Mouse (Mus musculus): ENCODE results near the gene Inf2. TPM values are rescaled to one million over a fixed set of nuclear protein-coding genes. Genes with fewer than 3 reads are reported as not detected.

The Inf2 gene
- polyA plus RNA-seq, 1 experiment from 2014 or later, result 4.8 TPM

DNA sequence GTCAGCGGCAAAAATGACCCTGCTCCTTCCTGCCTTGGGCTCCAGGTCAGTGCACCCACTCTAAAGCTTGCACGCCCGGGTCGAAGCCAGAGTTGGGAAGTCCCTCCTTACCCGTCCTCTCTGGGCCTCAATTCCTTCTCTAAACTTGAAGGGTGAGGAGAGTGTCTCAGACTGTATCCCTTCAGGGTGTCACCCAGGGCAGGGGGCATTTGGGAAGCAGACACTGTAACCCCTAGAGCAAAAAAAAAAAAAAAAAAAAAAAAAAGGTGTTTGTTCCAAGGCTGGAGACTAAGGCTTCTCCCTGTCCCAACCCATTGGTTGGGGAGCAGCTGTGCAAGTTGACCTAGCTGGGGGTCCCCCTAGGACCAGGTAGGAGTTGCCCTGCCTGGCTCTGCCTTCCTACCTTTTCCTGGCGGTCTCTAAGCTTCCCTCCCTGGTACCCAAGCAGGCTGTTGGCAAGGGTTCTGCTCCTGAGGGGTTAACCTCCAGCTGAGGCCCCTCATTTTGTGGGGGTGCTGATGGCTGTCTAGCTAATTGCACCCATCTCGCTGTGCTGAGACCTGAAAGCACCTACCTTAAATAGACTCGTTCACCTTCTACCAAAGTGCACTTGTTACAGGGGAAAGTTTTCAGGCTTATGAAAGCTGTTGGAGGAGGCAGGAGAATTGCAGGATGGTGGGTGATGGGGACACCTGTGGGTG, 1.1 kb downstream of the Inf2 start:
- H3K27ac ChIP-seq, result no peak overlapping the region
- H3K9me3 ChIP-seq (replicated peaks), result no peaks in the 10 kb centered on the region
- 54% methylated on average over 8 of the region's 8 CpGs for WGBS
- H3K4me2 ChIP-seq, result peak overlapping the region; percentile 92
- ATAC-seq (replicated peaks; ENCODE audit: low FRiP score), result no peak
- H3K4me1 ChIP-seq, result peaks cover 60% of the 10 kb centered on the region
- H3K9ac ChIP-seq, result peak overlapping the region; percentile 63; the same call in 1 of the 2 replicates
- H3K4me3 ChIP-seq (replicated peaks), result peak overlapping the region; percentile 58
- no peaks in the 10 kb centered on the region for H3K36me3 ChIP-seq
- peaks cover 16% of the 10 kb centered on the region for H3K27me3 ChIP-seq

DNA sequence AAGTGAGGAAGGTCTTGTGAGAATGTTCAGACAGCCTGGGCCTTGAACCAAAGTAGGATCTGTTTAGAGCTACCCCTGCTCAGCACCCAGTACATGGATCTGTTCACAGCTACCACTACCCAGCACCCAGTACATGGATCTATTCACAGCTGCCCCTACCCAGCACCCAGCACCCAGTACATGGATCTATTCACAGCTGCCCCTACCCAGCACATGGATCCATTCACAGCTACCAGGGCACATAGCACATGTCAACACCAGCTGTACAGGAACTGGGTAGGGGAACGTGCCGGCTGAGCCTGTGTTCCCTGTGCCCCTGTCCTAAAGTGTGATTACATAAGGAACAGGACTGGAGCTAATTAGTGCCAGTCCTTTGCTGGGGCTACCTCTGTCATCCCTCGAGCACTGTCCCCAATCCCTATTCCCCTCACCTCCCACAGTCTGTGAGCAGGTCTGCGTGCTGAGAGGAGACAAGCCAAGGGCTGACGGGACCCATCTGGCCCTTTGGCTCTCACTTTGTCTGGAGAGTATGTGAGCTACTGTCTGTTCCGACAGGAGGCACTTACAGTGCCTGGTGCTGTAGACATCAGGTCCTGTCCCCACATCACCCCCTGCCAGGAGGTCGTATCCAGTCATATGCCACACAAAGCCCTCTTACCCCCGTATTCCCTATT, 2.1 kb downstream of the Inf2 start:
- ATAC-seq (replicated peaks; ENCODE audit: low FRiP score), result no peak
- no peak overlapping the region for H3K27ac ChIP-seq
- no peaks in the 10 kb centered on the region for H3K9me3 ChIP-seq (replicated peaks)
- peaks cover 16% of the 10 kb centered on the region for H3K27me3 ChIP-seq
- no peaks in the 10 kb centered on the region for H3K36me3 ChIP-seq
- H3K9ac ChIP-seq, result no peak overlapping the region
- WGBS, result 74% methylated on average over 8 of the region's 8 CpGs
- H3K4me1 ChIP-seq, result peaks cover 71% of the 10 kb centered on the region
- H3K4me2 ChIP-seq, result no peak overlapping the region
- no peak overlapping the region for H3K4me3 ChIP-seq (replicated peaks)

DNA sequence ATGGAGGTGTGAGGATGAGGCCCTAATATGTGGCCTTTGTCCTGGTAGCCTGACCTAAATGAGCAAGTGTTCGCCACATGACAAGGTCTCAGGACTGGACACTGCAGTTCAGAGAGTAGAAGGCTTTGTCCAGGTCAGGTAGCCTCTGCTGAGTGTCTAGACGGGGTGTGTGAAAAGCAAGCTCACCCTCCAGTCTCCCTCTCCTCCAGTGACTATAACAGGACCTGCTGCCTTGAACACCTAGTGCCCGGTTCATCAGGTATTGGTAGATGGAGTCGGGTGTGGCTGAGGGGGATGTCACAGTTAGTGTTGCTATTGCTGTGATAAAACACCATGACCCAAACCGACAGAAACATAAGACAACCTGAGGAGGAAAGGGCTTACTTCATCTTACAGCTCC, 2.7 kb downstream of the Inf2 start:
- Histone ChIP-seq H3K27me3 (peaks cover 16% of the 10 kb centered on the region), H3K27ac (no peak overlapping the region), H3K36me3 (no peaks in the 10 kb centered on the region), H3K9ac (no peak overlapping the region), H3K4me3 (replicated peaks) (no peak overlapping the region), H3K4me2 (no peak overlapping the region), H3K9me3 (replicated peaks) (no peaks in the 10 kb centered on the region), H3K4me1 (peaks cover 71% of the 10 kb centered on the region)
- WGBS, result 92% methylated on average over 5 of the region's 5 CpGs
- no peak for ATAC-seq (replicated peaks; ENCODE audit: low FRiP score)

DNA sequence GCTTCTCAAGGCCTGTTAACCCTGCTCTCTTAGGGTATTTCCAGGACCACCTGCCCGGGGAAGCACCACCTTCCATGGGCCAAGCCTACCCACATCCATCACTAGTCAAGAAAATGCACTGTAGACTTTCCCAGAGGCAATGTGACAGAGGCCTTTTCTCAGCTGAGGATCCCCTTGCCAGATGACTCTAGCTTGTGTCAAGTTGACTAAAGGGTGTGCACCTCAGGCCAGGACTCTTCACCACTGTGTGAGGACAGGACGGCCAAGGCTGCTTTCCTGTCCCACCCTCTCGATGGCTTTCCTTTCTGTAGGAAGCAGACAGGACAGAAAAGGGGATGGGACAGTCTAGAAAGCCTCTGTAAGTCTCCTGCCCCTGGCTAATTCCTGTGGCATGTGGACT, 3.1 kb downstream of the Inf2 start:
- Histone ChIP-seq H3K27ac (no peak overlapping the region), H3K9me3 (replicated peaks) (no peaks in the 10 kb centered on the region), H3K4me3 (replicated peaks) (no peak overlapping the region), H3K4me2 (no peak overlapping the region), H3K36me3 (no peaks in the 10 kb centered on the region), H3K4me1 (peaks cover 71% of the 10 kb centered on the region), H3K9ac (no peak overlapping the region), H3K27me3 (peaks cover 16% of the 10 kb centered on the region)
- whole genome bisulfite sequencing, result 92% methylated on average over 3 of the region's 3 CpGs
- no peak for ATAC-seq (replicated peaks; ENCODE audit: low FRiP score)

DNA sequence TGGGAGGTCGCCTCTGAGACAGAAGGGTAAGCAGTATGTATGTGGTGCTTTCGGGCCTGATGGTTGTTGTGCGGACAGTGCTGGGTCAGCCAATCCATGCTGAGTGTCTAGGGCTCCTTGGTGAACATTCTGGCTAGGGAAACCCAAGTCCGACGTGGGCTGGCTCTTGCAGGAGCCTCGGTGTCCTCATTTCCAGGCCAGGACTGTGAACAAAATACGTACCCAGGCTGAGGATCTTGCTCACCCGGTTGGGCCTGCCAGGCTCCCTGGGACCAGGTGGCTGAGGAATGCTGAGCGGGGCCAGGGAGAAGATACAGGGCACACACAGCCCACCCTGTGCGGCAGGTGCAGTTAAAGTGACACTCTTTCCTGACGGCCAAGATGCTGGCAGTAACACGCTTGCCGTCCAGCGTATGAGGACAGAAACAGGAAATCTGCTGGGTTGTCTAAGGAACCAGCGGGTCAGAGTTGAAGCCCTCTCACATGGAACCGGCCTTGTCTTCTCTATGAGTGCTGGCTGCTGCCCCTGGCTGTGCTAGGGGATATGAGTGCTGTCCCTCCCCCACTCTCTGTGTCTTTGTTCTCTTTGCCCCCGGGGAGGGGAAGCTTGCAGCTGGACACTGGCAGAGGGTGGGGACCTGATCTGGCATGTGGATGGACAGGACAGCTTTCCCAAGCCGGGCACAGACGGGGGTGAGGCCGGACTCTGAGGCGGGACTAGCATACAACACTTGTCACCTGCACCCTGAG, 4.6 kb downstream of the Inf2 start:
- ATAC-seq (replicated peaks; ENCODE audit: low FRiP score), result no peak
- no peak overlapping the region for H3K4me3 ChIP-seq (replicated peaks)
- WGBS, result 65% methylated on average over 21 of the region's 21 CpGs
- H3K27ac ChIP-seq, result no peak overlapping the region; the same call in 1 of the 2 replicates
- 0 out of 2 replicates have a peak overlapping the region, but pooled peaks have one; percentile 3 for H3K4me2 ChIP-seq
- H3K36me3 ChIP-seq, result no peaks in the 10 kb centered on the region
- no peak overlapping the region for H3K9ac ChIP-seq
- peaks cover 10% of the 10 kb centered on the region for H3K27me3 ChIP-seq
- H3K4me1 ChIP-seq, result peaks cover 60% of the 10 kb centered on the region
- H3K9me3 ChIP-seq (replicated peaks), result no peaks in the 10 kb centered on the region

DNA sequence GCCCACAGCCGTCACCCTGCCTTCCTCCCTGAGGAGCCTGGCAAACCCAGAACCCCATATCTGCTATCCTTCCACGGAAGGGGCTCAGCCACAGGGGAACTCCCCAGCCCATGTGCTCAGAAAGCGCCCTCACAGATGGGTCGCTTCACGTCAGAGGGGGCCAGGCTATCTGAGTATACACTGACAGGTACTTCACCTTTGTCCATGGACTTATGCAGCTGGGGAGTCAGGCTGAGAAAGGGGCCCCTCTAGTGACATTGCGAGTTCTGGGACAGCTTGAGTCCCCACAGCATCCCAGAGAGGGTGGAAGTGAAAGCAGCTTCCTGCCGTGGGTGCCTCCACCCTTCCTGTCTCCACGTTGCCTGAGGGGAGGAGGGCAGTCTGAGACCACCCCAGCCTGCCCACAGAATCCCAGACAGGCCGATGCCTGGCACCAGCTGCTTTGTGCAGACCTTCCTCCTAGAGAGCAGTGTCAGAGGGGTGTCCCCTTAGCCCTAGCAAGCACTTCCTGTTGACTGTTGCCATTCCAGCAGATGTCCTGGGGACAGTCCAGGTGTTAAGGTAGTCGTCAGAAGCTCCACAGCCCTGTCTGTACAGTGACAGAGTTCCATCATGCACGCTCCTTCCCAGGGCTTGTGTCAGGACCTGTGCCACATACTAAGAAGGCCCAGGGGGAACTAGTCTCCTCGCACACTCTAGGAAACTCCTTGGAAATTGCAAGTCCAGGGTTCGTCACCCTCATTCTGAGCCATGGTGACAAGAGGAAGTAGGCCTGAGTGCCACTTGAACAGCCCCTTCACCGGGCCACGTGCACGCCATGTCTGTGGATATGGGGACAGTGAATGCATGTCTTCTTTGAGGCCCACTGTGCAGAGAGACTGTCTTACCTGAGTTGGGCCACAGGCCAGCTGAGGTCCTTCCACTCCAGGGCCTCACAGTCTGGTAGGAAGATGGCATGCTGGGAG, 5.6 kb downstream of the Inf2 start:
- WGBS, result 67% methylated on average over 16 of the region's 16 CpGs
- Histone ChIP-seq H3K9me3 (replicated peaks) (no peaks in the 10 kb centered on the region), H3K27me3 (peaks cover 9% of the 10 kb centered on the region), H3K27ac (peak overlapping the region; percentile 9), H3K4me3 (replicated peaks) (no peak overlapping the region), H3K4me2 (no peak overlapping the region), H3K9ac (no peak overlapping the region), H3K4me1 (peaks cover 49% of the 10 kb centered on the region), H3K36me3 (no peaks in the 10 kb centered on the region)
- no peak for ATAC-seq (replicated peaks; ENCODE audit: low FRiP score)

DNA sequence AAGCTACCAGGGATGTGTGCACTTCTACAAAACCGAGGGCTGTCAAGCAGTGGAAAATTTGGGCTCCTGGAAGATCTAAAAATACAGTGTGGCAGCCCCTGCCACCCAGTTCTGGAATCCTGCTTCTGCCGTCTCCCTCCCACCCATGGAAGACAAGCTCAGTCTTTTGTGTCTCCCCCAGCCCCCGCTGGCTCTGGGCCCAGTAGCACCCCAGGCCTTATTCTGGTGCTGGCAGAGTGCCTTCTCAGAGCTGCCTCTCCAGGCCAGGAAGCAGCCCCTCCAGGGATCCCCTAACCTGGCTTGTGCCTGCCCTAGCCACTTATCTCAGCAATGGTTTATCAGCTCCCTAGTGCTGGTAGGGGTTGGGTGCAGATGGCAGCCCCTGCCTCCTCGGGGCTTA, 6.4 kb downstream of the Inf2 start:
- H3K9me3 ChIP-seq (replicated peaks), result no peaks in the 10 kb centered on the region
- peak overlapping the region; percentile 9; the same call in 1 of the 2 replicates for H3K27ac ChIP-seq
- ATAC-seq (replicated peaks; ENCODE audit: low FRiP score), result no peak
- 63% methylated on average over 4 of the region's 4 CpGs for WGBS
- H3K36me3 ChIP-seq, result no peaks in the 10 kb centered on the region
- H3K4me1 ChIP-seq, result peaks cover 42% of the 10 kb centered on the region
- H3K9ac ChIP-seq, result no peak overlapping the region
- H3K4me3 ChIP-seq (replicated peaks), result no peak overlapping the region
- H3K27me3 ChIP-seq, result peaks cover 2% of the 10 kb centered on the region
- no peak overlapping the region for H3K4me2 ChIP-seq

DNA sequence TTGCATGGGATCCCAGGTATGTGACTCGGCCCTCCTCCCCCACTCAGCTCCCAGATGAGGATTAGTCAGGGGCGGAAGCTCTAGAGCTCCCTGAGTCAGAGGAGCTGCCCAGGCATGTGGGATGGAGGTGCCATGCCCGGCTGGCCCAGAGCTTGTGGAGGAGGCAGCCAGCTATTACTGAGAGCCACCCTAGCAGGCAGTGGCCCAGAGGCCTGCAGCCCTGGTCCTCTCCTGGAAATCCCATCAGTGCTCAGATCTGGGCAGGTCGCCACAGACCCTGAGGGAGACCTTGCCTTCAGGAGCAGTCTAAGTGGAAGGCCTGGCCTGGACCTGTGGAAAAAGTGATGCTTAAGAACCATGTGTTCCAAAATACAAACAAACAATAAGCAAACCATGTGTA, 7.0 kb downstream of the Inf2 start:
- no peak; the same call in 1 of the 2 replicates for ATAC-seq (replicated peaks; ENCODE audit: low FRiP score)
- no peak overlapping the region for H3K4me2 ChIP-seq
- peak overlapping the region; percentile 9; the same call in 1 of the 2 replicates for H3K27ac ChIP-seq
- no peaks in the 10 kb centered on the region for H3K27me3 ChIP-seq
- H3K9me3 ChIP-seq (replicated peaks), result no peaks in the 10 kb centered on the region
- no peaks in the 10 kb centered on the region; the same call in 1 of the 2 replicates for H3K36me3 ChIP-seq
- no peak overlapping the region for H3K4me3 ChIP-seq (replicated peaks)
- 67% methylated on average over 4 of the region's 4 CpGs for WGBS
- H3K9ac ChIP-seq, result no peak overlapping the region
- peaks cover 42% of the 10 kb centered on the region for H3K4me1 ChIP-seq

DNA sequence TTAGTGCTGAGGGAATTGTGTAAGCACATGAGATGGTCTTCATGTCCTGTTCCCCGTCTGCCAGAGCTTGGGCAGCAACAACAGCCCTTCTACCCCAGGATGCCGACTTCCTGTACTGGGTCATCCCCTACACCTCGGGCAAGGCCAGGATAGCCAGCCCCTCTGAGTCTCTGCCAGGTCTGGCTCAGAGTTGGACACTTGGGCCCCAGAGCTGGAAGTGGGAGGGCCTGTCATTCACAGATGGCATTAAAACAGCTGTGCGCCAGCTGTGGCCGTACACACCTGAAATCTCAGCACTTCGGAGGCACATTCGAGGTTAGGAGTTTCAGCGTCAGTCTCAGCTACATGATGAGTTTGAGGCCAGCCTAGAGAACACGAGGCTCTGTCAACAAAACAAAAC, 7.9 kb downstream of the Inf2 start:
- H3K9ac ChIP-seq, result no peak overlapping the region
- ATAC-seq (replicated peaks; ENCODE audit: low FRiP score), result no peak

DNA sequence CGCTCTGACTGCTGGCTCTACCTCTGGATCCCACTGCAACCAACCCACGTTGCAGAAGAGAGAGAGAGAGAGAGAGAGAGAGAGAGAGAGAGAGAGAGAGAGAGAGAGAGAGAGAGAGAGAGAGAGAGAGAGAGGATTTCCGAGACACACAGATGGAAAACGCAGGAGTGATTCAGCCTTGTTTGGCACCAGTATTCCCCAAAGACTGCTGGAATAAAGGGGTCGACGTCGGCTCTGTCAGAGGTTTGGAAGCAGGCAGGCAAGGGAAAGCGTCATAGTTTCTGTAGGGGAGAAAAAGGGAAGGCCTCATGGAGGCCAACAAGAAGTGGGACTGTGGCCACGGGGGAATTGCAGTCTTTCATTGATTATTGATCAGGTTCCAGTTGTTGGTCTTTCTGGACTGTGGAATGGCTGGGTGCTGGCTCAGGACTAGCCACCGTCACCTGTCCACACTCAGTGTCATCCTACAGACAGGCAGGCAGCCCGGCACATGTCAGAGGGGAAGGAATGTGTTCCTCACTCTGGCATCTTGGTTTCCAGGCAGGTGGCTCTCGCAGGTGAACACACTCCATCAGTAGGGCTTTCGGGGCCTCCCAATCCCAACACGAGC, 8.4 kb downstream of the Inf2 start:
- Histone ChIP-seq H3K4me1 (peaks cover 42% of the 10 kb centered on the region), H3K4me2 (no peak overlapping the region), H3K9me3 (replicated peaks) (no peaks in the 10 kb centered on the region), H3K4me3 (replicated peaks) (no peak overlapping the region), H3K36me3 (no peaks in the 10 kb centered on the region; the same call in 1 of the 2 replicates), H3K27ac (no peak overlapping the region), H3K27me3 (no peaks in the 10 kb centered on the region), H3K9ac (no peak overlapping the region)
- WGBS, result 76% methylated on average over 14 of the region's 14 CpGs
- ATAC-seq (replicated peaks; ENCODE audit: low FRiP score), result no peak

More for the DNA sequence above, 7.9 kb downstream of the Inf2 start:
- H3K27me3 ChIP-seq, result no peaks in the 10 kb centered on the region
- no peaks in the 10 kb centered on the region; the same call in 1 of the 2 replicates for H3K36me3 ChIP-seq
- WGBS, result 60% methylated on average over 9 of the region's 9 CpGs
- H3K4me3 ChIP-seq (replicated peaks), result no peak overlapping the region
- H3K27ac ChIP-seq, result no peak overlapping the region
- peaks cover 42% of the 10 kb centered on the region for H3K4me1 ChIP-seq
- H3K9me3 ChIP-seq (replicated peaks), result no peaks in the 10 kb centered on the region
- no peak overlapping the region for H3K4me2 ChIP-seq

DNA sequence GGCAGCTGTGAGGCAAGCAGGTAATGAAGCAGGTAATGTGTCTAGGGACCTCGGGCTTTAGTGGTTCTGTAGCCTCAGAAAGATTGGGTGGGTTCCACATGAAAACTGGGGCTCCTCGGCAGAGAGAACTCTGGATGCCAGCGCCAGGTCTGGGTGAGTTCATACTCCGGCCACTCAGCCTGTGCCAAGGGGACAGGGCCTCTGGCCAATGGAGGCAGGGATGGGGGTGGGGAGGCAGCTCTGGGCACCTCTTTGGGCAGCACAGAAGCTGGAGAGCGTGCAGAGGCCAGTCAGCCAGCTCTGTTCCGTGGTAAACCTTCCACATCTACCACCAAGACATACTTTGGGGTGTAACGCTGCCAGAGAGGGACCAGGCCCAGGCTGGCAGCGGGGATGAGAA, 9.0 kb downstream of the Inf2 start:
- Histone ChIP-seq H3K36me3 (peaks cover 6% of the 10 kb centered on the region; the same call in 1 of the 2 replicates), H3K4me2 (no peak overlapping the region), H3K9ac (no peak overlapping the region), H3K27me3 (no peaks in the 10 kb centered on the region), H3K9me3 (replicated peaks) (no peaks in the 10 kb centered on the region), H3K4me3 (replicated peaks) (no peak overlapping the region), H3K27ac (no peak overlapping the region), H3K4me1 (peaks cover 37% of the 10 kb centered on the region)
- no peak for ATAC-seq (replicated peaks; ENCODE audit: low FRiP score)
- WGBS, result 83% methylated on average over 8 of the region's 8 CpGs

Data from kidney, embryonic 15.5 days (tissue).